Mouse (Mus musculus): ENCODE data around the gene Gm5129. TPM values are rescaled to one million over a fixed set of nuclear protein-coding genes. Genes with fewer than 3 reads are reported as not detected.
"Not testable (repeated sequence)": the region's sequence is repeated elsewhere in the genome, so short reads cannot be mapped to it uniquely, and the experiment has no call there.

Gene Gm5129
- total and polyA plus RNA-seq, 3 experiments: not detected

DNA sequence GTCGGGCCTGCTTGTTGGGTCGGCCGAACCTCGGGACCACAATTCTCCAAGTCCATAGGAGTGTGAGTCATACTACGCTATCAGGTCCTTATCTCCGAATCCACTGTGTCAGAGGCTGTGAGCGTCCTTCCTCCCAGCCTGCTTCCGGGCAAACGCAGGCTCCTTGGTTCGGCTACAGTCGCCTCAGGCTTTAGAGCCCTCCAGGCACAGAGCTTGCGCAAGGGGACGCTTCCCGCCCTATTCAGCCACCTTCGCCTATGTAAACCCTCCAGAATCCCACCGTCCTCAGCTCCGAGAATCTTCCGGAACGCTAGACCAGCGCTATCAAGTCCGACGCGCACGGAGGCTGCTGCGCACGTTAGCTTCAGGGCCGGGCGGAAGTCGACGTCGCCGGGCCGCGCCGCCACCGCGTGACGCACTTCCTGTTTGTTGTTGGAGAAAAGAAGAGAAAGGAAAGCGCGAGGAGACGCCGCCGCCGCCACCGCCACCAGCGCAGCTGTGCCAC is at the start of gene Gm5129, which contains the start of gene Dnajb6 (continued):
- TF ChIP-seq POLR2AphosphoS5 (IDR thresholded peaks at IDR 0.05; ENCODE audit: borderline replicate concordance, low read depth, low read length) (peak; percentile 79; the same call in 1 of the 2 replicates), GABPA (IDR thresholded peaks at IDR 0.05; ENCODE audit: low read depth, low read length) (peak; percentile 64; the same call in 1 of the 2 replicates), EP300 (IDR thresholded peaks at IDR 0.05; ENCODE audit: low read depth in 1 of 2, low read length in 2 of 2) (peak; percentile 52 to 79; a peak in 3 of 4 replicates)

DNA sequence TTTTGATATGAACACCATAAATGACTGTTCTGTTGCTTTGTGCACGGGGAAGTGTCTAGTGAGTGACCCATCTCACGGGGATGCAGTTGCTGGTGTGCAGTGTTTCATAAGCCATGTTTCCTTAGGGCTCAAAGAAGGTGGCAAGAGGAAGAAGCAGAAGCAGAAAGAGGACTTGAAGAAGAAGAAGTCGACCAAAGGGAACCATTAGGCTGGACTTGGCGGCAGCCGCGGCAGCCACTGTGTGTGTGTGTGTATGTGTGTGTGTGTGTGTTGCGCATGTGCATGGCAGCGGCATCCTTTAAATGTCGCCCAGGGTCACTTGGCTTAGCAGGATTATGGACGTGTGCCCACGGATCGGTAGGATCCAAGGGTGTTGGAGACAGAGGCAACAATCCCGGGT is 49.2 kb upstream of the Gm5129 start:
- not testable (repeated sequence) for H3K36me3 ChIP-seq (ENCODE audit: control insufficient read depth in 1 of 2, insufficient read depth in 2 of 2, low read length in 2 of 2); H3K27ac ChIP-seq (ENCODE audit: control insufficient read depth, low read depth, low read length); H3K9ac ChIP-seq (ENCODE audit: control insufficient read depth, low read depth, low read length, poor library complexity, severe bottlenecking); H3K9me3 ChIP-seq (replicated peaks; ENCODE audit: insufficient read depth, low read length); H3K79me2 ChIP-seq (ENCODE audit: control insufficient read depth, insufficient read depth, low read length, poor library complexity); H3K4me3 ChIP-seq (ENCODE audit: control insufficient read depth in 1 of 2, insufficient read depth in 1 of 2, low read depth in 2 of 2, low read length in 2 of 2); H3K4me1 ChIP-seq (ENCODE audit: control insufficient read depth in 1 of 2, insufficient read depth in 2 of 2, low read length in 2 of 2); DNase-seq (ENCODE audit: low read depth, low spot score); H3K27me3 ChIP-seq (ENCODE audit: control insufficient read depth in 1 of 2, insufficient read depth in 2 of 2, low read length in 2 of 2)

DNA sequence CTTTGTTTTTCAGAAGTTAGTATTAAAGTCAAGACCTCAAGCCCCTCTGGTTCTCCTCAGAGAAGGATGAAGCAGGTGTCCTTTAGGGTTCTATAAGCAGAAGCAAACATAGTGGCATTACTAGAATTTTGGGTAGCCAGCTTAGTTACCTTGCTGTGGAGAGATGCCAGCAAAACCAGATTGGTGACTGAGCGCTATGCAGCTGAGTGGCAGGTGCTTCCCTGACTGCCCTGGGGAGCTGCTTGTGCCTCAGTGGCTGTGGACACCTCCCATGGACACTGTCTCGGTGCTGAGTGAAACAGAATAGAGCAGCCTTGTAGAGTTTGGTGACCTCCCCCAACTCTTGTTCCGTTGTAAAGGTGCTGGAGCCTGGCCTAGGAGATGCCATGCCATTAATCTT is 46.5 kb upstream of the Gm5129 start:
- Histone ChIP-seq H3K9me3 (replicated peaks; ENCODE audit: insufficient read depth, low read length) (no peaks in the 10 kb centered on the region), H3K4me3 (ENCODE audit: control insufficient read depth in 1 of 2, insufficient read depth in 1 of 2, low read depth in 2 of 2, low read length in 2 of 2) (no peak overlapping the region), H3K27ac (ENCODE audit: control insufficient read depth, low read depth, low read length) (no peak overlapping the region), H3K27me3 (ENCODE audit: control insufficient read depth in 1 of 2, insufficient read depth in 2 of 2, low read length in 2 of 2) (no peaks in the 10 kb centered on the region), H3K36me3 (ENCODE audit: control insufficient read depth in 1 of 2, insufficient read depth in 2 of 2, low read length in 2 of 2) (peaks cover 0 to 6% of the 10 kb centered on the region in 2 experiments; a peak in 2 of 4 replicates), H3K9ac (ENCODE audit: control insufficient read depth, low read depth, low read length, poor library complexity, severe bottlenecking) (no peak overlapping the region), H3K4me1 (ENCODE audit: control insufficient read depth in 1 of 2, insufficient read depth in 2 of 2, low read length in 2 of 2) (no peaks in the 10 kb centered on the region), H3K79me2 (ENCODE audit: control insufficient read depth, insufficient read depth, low read length, poor library complexity) (no peaks in the 10 kb centered on the region)
- TF ChIP-seq USF1 (IDR thresholded peaks at IDR 0.05; ENCODE audit: low read depth, low read length): no peak
- TF ChIP-seq ZKSCAN1 (IDR thresholded peaks at IDR 0.05; ENCODE audit: low read depth, low read length): no peak
- no peak for TF ChIP-seq ZC3H11A (IDR thresholded peaks at IDR 0.05; ENCODE audit: low read depth, low read length)
- TF ChIP-seq NELFE (IDR thresholded peaks at IDR 0.05; ENCODE audit: low read depth, low read length): no peak
- no peak for TF ChIP-seq KAT2A (conservative IDR thresholded peaks at IDR 0.05; ENCODE audit: low read depth, low read length)
- TF ChIP-seq HCFC1 (IDR thresholded peaks at IDR 0.05; ENCODE audit: low read depth, low read length): no peak
- no peak for TF ChIP-seq GABPA (IDR thresholded peaks at IDR 0.05; ENCODE audit: low read depth, low read length)
- TF ChIP-seq UBTF (IDR thresholded peaks at IDR 0.05; ENCODE audit: borderline replicate concordance, insufficient read depth, low read depth, low read length): no peak
- no peak for TF ChIP-seq E2F4 (IDR thresholded peaks at IDR 0.05; ENCODE audit: borderline replicate concordance, low read depth, low read length)
- TF ChIP-seq ELF1 (IDR thresholded peaks at IDR 0.05; ENCODE audit: low read depth, low read length): no peak
- DNase-seq (ENCODE audit: low read depth, low spot score): no peak

DNA sequence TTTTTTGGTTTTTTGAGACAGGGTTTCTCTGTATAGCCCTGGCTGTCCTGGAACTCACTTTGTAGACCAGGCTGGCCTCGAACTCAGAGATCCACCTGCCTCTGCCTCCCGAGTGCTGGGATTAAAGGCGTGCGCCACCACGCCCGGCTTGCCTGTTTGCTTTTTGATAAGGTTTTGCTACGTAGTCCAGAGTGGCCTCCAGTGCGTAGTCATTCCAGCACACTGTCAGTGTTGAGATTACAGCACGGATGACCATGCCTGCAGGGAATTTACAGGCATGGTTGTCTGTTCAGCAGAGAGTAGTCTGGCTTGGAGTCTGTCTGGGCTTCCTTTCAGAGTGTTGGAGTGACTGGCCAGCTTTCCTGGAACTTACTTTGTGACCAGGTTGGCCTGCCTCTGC is 44.0 kb upstream of the Gm5129 start:
- not testable (repeated sequence) for H3K36me3 ChIP-seq (ENCODE audit: control insufficient read depth in 1 of 2, insufficient read depth in 2 of 2, low read length in 2 of 2); H3K79me2 ChIP-seq (ENCODE audit: control insufficient read depth, insufficient read depth, low read length, poor library complexity); H3K27ac ChIP-seq (ENCODE audit: control insufficient read depth, low read depth, low read length); H3K27me3 ChIP-seq (ENCODE audit: control insufficient read depth in 1 of 2, insufficient read depth in 2 of 2, low read length in 2 of 2); H3K4me1 ChIP-seq (ENCODE audit: control insufficient read depth in 1 of 2, insufficient read depth in 2 of 2, low read length in 2 of 2); H3K9ac ChIP-seq (ENCODE audit: control insufficient read depth, low read depth, low read length, poor library complexity, severe bottlenecking); H3K4me3 ChIP-seq (ENCODE audit: control insufficient read depth in 1 of 2, insufficient read depth in 1 of 2, low read depth in 2 of 2, low read length in 2 of 2); DNase-seq (ENCODE audit: low read depth, low spot score); H3K9me3 ChIP-seq (replicated peaks; ENCODE audit: insufficient read depth, low read length)

All from MEL (cell line).